Mouse (Mus musculus): Measurements from ENCODE around the gene Chd6.
"Not testable (repeated sequence)": the region's sequence is repeated elsewhere in the genome, so short reads cannot be mapped to it uniquely, and the experiment has no call there.

Gene Chd6

GRCm38 (mm10) chr2:160981791-160982190 lies 127.1 kb downstream of the Chd6 start:
- DNase-seq: no peak

DNA sequence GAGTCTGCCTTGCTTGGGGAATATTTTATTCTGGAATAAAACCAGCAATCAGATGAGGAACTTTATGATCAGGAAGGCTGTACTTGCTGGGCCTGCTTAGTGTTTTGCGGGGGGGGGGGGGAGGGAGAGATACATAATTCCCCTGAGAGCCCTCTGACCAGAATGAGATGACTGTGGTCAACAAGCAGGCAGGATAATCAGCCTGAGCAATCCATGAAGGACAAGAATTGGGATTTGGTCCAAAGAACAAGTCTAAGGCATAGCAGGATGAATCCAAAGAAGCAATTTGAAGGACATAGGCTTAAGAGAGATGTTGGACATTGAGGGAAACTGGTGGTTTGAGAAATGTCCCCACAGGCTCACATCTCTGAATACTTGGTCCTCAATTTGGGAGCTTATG lies 130.2 kb downstream of the Chd6 start:
- no peak for DNase-seq

DNA sequence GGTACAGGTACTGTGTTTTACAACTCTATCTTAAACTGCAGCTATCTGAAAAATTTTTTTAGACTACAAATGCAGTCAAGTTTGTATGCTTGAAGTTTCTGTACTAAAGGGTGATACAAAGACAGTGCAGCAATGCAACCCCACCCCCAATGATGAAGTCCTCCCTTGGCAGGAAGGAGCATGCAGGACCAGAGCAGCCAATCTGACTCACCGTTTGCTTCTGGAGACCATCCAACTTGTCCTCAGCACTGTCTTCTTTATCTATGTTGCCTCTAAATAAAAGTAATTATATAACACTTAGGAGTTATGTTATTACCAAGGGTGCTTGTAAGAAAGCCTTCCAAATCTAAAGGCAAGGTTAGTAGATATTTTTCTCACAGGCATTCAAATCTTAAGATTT lies 131.6 kb downstream of the Chd6 start:
- peak in 1 of 2 experiments; percentile 28 for DNase-seq

- no peak for DNase-seq
Observed at GRCm38 (mm10) chr2:160973648-160974215, 135.1 kb downstream of the Chd6 start.

GRCm38 (mm10) chr2:160972103-160972792 lies 136.6 kb downstream of the Chd6 start:
- DNase-seq: no peak

DNA sequence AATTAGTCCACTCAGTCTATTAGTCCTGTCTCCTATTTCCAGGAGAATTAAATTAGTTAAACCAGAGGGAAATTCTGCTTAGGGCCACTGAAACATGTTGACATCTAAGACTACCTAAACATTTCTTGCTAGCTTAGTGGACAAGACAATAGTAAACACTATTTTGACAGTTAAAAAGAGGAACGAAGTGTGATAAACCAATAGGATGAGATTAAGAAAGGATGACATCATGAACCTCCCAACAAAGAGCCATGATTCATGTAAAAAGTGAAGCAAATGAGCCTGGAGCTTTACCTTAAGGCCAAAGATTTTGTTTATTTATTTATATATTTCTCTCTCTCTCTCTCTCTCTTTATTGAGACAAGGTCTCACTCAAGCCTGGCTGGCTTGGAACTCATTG lies 146.7 kb downstream of the Chd6 start:
- no peak for DNase-seq

DNA sequence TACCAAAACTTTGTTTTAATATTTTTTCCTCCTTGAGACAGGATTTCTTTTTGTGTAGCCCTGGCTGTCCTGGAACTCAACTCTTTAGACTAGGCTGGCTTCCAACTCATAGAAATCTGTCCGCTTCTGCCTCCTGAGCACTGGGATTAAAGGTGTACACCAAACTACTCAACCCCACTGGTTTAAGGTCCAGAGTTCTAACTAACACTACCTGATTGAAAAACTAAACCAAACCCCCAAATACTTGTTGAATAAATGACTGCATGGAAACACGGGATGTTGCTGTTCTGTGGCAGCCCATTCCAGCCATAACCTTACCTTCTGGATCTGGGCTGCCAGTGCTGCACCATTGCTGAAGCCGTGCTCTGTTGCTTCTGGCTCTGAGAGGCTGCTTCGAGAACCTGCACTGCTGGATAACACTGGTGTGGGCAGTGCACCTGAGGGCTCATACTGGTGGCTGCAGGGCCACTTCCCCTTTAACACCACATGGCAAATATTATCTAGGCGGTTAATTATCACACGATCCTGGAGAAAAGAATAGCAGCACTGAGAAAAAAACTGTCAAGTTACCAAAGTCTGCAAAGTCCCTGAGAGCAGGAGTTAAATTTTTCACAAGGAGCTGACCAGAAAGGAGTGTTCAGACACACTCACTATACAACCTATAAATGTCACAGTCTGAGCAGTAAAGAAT lies 147.8 kb downstream of the Chd6 start:
- DNase-seq: no peak

DNA sequence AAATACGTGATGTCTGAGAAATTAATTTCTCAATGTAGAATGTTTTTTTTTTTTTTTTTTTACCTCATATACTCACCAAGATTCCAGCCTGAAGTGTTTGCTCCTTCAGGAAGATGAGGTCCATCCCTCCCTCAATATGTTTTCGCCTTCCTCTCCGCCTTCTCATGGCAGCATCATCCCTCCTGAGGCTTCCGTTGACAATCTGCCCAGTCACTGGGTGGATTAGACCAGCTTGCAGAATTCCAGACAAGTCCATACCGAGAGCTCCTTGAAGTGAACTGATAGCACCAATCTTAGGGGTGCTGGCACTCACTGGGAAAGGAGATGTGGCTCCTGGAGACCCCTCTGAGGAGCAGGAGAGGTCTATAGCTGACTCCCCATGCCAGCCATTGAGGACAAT lies 149.0 kb downstream of the Chd6 start:
- peak; percentile 66 to 70 for DNase-seq

DNA sequence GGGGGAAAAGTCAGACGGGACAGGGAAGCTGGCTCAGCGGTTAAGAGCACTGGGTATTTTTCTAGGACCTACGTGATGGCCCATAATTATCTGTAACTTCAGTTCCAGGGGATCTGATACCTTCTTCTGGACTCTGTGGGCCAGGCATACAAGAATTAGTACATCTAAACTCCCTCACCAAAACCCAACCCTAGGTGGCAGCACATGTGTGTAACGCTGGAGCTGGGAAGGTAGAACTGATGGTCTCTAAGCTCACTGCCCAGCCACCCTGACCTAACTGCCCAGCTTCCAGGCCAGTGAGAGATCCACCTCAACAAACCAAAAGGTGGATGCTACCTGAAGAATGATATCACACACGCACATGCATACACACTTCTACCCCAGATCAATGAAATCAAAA lies 150.1 kb downstream of the Chd6 start:
- DNase-seq: peak in 1 of 2 experiments; percentile 54

GRCm38 (mm10) chr2:160957801-160958200 lies 151.1 kb downstream of the Chd6 start:
- not testable (repeated sequence) for DNase-seq

DNA sequence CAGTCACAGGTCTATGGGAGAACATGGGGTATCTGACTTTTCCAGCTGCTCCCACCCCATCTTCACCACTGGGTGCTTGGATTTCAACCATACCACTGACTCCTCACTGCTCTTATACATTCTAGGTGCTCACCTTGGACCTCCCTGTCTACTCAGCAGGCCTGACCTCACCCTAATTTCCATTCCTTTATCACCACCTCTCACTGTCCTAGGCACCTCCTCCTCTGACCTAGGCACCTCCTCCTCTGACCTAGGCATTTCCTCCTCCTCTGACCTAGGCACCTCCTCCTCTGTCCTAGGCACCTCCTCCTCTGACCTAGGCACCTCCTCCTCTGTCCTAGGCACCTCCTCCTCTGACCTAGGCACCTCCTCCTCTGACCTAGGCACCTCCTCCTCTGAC lies 151.6 kb downstream of the Chd6 start:
- DNase-seq: not testable (repeated sequence)

GRCm38 (mm10) chr2:160955331-160955730 lies 153.5 kb downstream of the Chd6 start:
- DNase-seq: peak; percentile 67 to 73

DNA sequence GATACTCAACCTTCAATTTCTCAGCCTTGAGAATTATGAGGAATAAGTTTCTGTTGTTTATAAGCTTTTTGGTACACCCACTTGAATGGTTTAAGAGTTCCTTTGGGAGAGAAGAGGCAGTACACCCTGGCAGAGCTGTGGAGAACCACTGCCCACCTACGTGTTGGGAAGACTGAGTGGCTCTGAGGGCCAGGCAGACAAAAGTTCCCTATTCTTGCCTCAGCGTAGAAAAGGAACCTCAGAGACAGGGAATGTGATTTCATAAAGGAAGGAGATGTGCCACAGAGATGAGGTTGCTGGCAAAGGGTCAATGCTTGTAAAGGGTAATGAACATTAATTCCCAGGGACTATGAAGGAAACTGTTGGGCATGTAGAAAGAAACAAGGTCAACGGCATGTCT lies 154.3 kb downstream of the Chd6 start:
- DNase-seq: no peak

GRCm38 (mm10) chr2:160953131-160953873 lies 155.6 kb downstream of the Chd6 start:
- no peak for DNase-seq

DNA sequence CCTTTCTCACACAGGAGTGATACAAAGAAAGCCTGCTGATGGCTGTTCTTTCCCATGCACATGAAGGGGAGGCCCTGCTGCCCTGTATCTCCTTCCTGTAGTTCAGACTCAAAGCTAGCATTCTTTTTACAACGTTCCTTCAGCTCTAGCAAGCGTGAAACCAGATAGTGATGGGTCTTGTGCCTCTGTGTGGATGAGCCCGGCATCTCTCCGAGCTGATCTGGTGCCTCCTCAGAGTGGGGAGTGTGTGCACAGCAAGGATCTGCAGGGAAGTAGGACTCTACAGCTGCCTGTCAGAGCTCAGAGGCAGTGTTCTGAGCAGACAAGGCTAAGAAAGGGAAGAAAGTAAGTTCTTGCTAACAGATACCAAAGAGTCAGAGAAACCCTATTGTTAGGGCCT lies 157.3 kb downstream of the Chd6 start:
- DNase-seq: no peak

DNA sequence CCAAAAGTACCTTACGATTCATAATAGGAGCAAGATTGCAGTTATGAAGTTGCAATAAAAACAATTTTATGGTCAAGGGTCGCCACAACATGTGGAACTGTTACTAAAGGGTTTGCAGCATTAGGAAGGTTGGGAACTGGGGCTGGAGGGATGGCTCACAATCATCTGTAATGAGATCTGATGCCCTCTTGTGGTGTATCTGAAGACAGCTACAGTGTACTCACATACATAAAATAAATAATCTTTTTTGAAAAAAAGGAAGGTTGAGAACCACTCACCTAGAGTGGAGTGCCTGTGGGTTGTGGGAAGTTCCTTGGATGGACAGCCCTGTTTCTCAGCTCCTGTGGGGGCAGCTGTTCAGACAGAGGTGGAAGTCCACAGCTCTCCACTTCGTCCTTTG lies 166.4 kb downstream of the Chd6 start:
- DNase-seq: peak in 1 of 2 experiments; percentile 32

DNA sequence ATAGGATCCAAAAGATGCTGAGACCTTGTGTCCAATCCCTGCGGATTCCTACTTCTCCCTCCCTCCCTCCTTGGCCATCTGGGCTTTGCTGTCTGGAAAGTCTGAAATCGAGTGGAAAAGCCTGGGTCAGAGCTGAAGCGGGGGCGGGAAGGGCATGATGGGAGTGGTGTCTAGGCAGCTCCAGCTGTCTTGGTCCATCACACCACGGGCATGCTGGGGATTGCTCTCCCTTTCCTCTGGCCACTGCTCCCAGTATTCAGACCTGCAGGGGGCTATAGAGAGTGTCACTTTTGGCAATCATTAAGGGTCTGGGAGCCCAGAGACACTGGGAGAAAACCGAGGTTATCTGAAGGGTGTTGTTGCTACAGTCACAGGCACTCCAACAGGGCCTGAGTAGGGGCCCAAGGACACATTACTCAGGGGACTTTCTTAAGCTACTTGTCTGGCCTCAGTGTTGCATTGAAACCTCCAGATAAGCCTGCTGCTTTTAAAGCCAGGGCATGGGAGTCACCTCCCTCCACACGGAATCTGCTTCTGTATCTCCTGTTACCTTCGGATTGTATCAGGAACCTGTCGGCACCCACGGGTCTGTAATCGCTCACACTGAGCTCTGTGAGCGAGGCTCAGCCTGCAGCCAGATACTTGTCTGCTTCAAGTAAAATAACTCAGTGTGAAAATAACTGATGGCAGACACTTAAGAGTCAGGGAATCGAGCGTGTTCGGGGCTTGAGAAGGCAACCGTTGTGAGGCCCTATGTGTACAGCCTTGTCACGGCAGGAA lies 167.8 kb downstream of the Chd6 start:
- peak; percentile 40 to 51 for DNase-seq

DNA sequence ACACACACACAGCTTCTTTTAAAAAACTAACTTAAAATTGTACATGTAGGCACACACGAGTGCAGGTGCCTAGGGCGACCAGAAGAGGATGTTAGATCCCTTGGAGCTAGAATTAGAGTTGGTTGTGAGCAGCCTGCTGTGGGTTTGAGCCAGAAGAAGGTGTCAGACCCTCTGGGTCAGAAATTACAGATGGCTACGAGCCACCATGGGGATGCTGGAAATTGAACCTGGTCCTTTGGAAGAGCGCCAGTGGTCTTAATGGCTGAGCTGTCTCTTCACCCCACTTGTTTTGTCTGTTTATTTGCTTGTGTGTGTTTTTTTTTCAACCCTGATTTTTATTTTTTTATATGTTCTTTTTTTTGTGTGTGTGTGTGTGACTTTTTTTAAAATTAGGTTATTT lies 174.4 kb downstream of the Chd6 start:
- no peak for DNase-seq

- DNase-seq: no peak
Observed at GRCm38 (mm10) chr2:160933890-160934289, 175.0 kb downstream of the Chd6 start.

DNA sequence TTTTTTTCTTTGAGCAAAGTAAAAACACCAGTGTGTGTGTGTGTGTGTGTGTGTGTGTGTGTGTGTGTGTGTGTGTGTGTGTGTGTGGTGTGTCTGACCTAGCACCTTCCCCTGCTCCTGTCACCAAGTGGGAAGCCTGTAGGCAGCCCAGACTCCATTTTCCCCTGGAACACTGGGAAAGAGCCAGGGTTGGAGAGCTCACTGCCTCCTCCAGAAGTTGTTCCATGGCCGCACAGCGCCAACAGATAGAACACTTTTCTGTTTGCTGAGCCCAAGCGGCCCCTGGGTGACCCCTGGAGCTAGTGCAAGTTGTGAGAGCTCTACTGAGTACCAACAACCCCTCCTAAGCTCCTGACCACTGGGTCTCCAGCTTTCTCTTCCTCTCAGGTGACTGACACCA lies 175.9 kb downstream of the Chd6 start:
- DNase-seq: no peak

GRCm38 (mm10) chr2:160932325-160932724 lies 176.6 kb downstream of the Chd6 start:
- DNase-seq: no peak

- DNase-seq: no peak
Observed at GRCm38 (mm10) chr2:160931378-160931777, 177.5 kb downstream of the Chd6 start.

DNA sequence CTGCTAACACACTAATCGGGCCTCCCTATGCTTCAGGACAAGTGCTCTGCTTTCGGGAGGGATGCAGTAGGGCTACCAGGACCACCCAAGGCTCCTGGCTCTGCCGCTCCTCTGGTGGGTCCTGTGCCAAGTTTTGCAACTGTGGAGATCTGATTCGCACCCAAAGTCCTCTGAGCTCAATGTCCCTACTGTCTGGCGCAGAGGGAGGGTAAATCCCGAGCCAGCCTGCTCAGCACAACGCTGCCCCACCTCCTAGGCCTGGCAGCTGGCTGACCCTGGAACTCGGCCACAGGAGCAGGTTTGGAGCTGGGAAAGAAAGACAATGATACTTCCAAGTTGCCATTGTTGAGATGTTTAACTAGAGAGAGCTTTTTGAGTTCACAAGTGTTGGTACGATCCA lies 183.7 kb downstream of the Chd6 start:
- peak; percentile 48 to 65 for DNase-seq

Measured in cerebellum, postnatal 14 days (tissue).